Mouse (Mus musculus) cerebellum, postnatal 14 days (tissue): ENCODE measurements around the gene Pitpnm3.
"Not testable (repeated sequence)": the region's sequence is repeated elsewhere in the genome, so short reads cannot be mapped to it uniquely, and the experiment has no call there.

Source experiments
- DNase-seq, 2 experiments: peaks; one replicate each; pipeline ENCODE4 v3.0.0; 2021; ENCODE audit warnings: mixed read lengths in 2 of 2

Pitpnm3 gene

DNA sequence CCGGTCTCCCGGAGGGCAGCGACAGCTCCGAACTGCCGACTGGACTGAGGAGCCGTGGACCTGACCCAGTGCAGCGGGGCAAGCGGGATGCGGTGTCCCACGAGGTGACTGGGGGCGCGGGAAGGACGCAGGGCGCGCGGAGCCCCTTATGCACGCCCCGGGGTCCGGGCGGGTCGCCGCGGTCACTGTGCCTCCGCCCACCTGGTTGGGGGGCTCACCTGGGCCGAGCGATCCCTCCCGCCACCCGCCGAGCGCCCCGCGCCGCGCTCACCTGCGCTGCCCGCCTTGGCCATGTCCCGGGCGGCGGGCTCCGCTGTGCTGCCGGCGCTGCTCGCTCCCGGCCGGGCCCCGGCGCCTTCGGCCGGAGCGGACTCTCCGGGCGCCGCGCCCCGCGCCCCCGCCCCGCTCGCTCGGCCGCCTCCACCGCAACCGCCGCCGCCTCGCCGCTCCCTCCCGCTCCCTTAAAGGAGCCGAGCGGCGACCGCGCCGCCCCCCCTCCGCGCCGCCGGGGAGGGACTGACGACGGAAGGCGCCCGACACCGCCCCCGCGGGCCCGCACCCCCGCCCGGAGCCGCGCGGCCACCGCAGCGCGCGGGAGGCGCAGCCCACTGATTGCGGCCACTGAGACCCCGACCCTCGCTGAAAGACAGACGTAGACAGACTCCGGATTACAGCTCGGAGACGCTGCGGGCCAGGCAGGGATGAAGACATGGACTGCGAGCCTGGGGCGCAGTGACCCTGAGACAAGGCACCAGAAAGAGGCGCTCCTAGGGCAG, at the start of gene Pitpnm3:
TSS of gene Pitpnm3 (minus strand) at position 396 of the 776 bp plus-strand sequence.
- DNase-seq, result peak; percentile 61 to 69

DNA sequence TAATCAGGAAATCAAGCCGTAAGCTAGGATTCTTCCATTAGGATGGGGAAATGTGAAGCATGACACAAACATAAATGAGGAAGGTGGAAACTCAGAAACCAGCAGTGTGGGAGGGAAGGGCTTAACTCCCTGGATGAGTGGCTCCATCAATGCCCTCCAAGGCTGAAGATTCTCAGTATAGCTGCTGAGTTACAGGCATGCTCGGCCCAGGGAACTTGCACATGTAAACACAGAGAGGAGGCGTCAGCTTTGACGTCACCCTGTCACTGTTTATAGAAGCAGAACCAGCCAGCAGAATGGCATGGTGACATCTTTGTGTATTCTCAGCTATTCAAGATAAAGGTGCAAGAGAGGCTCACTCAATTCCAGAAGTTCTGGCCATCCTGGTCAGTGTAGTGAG, 48.7 kb upstream of the Pitpnm3 start:
- no peak for DNase-seq

DNA sequence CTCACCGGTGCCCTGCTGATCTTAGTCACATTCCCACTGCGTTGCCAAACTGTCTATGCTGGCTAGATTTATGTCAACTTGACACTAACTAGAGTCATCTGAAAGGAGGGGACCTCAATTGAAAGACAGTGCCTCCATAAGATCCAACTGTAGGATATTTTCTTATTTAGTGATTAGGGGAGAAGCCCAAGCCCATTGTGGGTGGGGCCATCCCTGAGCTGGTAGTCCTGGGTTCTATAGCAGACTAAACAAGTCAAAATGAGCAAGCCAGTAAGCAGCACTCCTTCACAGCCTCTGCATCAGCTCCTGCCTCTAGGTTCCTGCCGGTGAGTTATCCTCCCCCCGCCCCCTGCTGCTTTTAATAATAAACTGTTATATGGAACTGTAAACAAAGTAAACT, 45.6 kb upstream of the Pitpnm3 start:
- DNase-seq, result no peak

DNA sequence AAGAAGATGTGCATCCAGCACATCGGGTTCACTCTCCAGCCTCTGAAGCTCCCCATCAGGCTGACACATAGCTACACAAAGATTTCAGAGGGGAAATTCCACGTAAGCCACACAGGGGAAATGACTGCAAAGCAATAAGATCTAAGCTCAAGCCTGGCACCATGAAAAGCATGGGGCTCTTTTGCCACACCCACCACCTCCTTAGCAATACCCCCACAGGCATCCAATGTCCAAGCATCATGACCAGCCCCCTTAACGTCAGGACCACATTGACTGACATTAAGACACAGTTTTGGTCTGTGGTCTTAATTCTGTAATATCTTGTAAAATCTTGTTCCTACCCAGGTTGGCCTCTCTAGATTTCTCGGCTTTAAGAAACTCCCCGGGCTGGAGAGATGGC, 45.0 kb upstream of the Pitpnm3 start:
- no peak for DNase-seq

DNA sequence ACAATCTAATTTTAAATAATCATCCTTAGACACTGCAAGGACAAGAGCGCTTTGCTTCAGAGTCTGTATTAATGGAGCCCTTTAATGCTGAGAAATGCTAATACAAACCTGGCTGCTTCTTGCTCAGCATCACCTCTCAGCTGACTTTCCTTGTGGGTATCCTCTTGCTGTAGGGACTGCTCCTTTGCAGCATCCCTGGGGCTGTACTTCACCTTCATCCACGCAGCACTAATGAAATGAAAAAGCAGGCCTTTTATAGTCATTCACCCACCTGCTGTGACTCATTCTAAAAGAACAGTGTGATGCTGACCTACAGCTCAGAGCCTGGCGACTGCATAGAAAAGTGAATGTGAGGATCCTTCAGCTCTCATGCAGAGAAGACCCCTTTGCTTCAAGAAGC, 41.0 kb upstream of the Pitpnm3 start:
- DNase-seq, result no peak

DNA sequence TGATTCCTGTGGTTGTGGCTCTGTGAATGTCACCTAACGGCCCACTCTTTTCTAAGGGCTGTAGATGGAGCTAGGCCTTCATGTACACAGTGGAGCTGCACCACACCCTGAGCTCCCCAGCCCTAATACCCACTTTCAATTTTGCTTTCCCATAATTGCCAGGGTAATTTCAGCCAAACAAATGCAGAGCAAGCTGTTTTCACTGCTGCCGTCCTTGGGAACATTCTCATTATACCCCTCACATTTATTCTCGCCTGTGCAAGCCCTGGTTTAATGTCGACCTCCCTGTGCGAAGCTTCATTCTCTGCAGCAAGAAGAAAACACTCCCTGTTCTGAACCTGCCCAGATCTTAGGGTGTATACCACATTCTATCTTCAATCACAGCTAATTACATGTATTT, 40.4 kb upstream of the Pitpnm3 start:
- no peak for DNase-seq

DNA sequence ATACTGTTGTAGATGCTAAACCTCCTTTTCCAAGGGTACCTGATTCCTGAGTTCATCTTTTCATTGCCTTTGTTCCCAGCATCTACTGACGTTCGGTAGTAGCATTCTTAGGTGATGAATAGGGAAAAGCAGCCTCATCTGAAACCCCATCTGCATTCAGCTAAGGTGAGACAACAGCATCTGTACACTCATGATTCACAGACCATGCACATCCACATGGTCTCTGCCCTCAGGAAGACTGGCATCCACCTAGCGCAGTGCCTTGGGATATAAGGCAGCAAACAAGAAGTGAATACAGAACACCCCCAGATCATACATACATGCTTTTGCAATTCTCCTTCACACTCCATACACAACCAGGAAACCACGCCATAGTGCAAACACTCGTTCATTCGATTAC, 39.1 kb upstream of the Pitpnm3 start:
- DNase-seq, result no peak

DNA sequence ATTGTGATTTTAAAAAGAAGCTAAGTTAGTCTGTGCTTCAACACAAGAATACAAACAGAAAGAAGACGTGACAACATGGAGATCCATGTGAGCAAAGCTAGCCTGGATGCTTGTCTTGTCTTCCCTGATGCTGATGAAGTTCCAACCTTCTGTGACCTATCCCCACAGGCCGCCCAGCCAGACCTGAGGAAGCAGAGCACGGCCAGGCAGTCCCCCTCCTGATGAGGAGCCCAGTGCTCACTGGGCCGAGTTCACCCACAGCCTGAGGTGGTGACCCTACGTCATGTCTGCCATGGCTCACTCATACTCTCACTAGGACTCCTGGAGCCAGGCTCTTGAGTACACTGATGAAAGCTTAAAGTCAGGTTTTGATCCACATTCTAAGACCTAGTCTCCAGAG, 37.9 kb upstream of the Pitpnm3 start:
- DNase-seq, result no peak

DNA sequence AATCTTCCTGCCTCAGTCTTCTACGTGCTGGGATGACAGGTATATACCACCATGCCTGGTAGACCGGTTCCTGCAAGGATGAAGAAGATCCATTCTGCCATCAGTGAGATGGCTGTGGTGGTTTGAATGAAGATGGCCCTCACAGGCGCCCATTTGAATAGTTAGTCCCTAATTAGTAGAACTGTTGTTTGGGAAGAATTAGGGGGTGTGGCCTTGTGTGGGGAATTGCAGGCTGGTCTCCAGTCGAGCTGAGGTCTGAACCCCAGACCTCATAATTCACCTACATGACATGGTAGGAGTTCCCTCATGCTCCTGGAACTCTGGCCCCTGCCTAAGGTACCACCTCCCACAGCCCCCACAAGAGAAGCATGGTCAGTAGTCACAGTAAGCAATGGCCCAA, 36.3 kb upstream of the Pitpnm3 start:
- not testable (repeated sequence) for DNase-seq

DNA sequence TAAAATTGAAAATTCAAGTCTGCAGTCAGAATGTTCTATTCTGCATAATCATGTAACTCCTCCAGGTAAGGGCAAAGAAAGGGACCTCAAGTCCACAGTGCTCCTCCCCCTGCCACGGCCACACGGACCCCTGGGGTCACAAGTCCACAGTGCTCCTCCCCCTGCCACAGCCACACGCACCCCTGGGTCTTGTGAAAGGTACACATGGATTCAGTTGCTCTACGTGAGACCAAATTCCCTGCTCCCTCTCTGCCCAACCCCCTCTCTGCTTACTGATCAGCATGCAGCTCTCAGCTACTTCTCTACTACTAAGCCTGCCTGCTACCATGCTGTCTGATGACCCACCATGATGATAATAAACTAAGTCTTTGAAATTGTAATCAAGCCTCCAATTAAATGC, 34.3 kb upstream of the Pitpnm3 start:
- no peak for DNase-seq

DNA sequence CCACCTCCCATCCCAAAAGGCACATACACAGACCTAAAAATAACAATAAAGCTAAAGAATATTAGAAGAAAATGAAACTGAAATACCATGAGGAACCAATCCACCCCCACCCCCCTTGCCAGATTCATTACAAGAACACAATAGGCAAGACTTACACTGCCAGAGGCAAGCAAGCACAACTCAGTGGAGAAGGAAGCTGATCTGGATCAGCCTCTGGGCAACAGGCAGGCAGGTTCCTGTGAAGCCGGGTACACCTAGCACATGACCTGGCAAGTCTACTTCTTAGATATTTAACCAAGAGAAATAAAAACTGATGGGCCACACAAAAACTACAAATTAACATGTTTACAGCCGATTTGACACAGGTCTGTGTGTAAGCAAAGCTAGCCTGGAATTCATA, 27.6 kb upstream of the Pitpnm3 start:
- DNase-seq, result no peak

DNA sequence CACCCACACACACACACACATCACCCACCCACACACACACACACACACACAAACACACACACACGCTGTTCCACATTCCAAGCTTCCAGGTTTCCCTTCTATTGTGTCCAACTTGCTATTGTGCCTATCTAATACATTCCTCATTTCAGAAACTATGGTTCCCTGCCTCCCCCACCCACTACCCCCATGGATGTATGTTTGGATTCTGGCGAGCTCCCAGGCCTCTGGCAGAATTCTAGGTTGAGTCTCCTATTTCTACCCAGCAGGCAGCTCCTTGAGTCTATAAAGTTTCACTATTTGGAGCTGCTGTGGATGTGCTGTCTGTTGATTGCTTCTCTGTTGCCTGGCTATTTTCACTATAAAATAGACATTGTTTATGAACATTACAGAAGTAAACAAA, 21.0 kb upstream of the Pitpnm3 start:
- DNase-seq, result peak in 1 of 2 experiments; percentile 7

DNA sequence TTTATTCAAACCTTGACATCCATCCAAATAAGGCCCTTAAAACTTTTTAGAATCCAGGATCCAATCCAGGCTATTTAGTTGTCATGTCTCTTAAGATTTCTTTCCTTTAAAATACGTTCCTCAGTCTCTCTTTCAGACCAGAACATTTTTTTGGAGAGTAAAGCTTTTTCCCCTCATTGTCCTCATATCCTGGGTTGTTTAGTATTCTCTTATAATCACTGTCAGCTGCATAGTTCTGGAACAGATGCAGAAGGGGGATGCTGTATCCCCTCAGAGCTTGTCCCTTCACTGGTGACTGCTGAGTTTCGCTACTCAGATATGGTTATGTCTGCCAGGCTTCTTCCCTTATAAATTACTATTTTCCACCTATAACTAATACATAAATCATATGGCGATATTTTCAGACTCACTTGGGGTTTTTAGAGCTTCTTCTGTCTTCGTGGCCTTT, 20.4 kb upstream of the Pitpnm3 start:
- DNase-seq, result no peak

DNA sequence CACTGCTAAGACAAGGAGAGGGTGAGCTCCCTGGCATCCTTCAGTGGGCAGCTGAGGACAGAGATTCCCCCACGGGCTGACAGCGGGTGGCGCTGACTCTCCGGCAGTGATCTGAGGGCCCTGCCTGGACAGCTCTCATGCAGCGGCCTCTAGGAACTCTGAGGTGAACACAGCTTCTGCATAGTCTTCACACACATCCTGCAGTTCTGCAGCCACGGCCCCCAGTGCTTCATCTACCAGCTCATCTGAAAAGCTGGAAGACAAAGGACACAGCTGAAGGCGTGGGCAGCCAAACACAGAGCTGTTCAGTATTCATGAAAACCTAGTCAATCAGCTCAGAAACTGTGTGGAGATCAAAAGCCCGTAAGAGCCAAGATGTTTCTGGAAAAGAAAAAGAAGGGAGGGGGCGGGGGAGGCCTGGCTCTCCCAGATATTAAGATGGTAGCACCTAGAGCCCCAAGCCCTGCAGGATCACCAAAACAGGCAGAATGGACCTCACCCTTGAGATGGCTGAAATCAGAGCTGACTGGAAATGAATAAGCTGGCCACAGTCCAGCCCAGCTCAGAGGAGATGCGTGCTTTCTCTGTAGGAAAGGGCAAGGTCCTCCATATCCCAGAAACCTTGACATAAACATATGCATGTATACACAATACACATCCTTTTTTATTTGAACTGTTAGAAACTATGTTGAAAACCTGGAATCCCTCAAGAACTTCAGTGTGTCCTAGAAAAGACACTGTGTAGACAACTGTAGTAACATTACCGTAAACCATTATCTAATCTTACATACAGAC, 19.8 kb upstream of the Pitpnm3 start:
- peak; percentile 51 to 59 for DNase-seq

DNA sequence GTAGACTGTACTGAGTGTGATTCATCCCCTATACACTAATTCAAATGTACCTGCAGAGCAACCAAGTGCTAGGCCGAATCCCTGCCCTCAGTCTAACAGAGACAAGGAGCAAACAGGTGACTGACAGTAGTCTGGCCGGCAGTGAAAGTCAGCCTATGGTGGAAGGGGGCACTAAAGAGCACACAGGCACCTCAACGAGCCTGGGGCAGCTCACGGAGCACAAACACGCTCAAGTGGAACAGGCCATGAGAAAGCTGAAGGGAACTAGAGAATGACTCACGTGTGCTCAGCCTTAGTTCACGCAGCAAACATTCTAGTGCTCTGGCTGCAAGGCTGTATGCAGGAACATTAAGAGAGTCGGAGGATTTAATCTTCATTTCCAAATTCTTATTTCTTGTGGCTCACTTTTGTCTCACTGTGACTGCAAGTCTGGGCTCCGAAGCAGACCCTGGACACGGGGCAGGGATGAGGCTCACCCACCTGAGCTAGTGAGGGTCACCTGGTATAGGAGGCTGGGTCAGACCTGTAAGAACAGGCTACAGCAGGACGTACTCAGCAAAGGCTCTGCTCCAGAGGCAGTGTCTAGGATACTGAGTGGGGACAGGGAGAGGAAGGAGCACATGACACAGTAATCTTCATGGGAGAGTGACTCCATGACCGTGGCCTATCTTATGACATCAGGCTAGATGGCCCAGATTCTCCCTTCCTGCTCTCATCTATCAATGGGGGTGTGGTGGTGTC, 17.7 kb upstream of the Pitpnm3 start:
- DNase-seq, result no peak

DNA sequence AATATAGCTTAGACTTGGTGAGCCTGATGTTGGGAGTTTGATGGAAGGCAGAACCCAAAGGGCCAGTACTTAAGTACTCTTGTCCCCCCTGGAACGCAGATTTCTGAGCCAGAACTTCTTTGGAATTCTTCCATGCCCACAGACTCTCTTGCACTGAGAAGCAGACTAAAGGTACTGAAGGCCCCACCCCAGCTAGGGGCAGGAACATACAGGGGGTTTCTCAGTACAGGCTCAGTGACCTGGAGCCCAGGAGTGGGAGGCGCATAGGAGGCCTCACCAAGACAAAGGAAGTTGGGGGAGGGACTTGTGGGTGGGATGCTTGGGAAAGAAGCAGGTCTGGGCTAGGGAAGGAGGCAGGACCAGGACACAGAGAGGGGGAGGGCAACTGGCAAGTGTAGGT, 15.5 kb upstream of the Pitpnm3 start:
- no peak for DNase-seq

DNA sequence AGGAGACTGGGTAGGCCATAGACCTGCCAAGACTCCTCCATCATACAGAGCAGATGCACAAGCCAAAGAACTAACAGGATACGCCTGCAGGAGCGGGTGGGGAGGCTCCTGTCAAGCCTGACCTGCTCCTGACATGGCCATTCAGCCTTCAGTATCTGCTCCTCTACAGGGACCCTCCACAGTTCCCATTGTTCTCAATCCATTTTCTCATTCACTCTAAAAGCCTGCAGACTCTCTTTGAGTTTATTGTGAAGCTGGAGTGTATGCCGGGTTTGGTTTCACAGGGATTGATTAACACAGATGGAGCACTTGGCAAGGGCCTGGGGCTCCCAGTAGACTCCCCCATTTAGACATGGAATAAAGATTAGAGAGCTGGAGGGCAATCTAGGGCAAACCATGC, 12.3 kb upstream of the Pitpnm3 start:
- DNase-seq, result peak in 1 of 2 experiments; percentile 35

DNA sequence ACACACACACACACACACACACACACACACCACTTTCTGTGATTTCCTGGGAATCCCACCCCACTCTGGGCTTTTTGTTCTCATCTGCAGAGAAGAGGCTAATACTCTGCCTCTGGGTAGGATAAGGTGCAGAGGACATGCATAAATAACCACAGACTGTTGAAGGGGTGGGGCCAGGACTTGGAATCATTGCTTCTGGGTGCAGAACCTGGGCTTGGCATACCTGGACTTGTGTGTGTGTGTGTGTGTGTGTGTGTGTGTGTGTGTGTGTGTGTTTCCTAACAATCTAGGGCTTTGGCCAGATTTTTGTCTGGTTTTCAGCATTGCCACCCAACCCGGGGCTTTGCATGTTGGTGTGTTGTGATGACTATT, 10.3 kb upstream of the Pitpnm3 start:
- DNase-seq, result no peak

DNA sequence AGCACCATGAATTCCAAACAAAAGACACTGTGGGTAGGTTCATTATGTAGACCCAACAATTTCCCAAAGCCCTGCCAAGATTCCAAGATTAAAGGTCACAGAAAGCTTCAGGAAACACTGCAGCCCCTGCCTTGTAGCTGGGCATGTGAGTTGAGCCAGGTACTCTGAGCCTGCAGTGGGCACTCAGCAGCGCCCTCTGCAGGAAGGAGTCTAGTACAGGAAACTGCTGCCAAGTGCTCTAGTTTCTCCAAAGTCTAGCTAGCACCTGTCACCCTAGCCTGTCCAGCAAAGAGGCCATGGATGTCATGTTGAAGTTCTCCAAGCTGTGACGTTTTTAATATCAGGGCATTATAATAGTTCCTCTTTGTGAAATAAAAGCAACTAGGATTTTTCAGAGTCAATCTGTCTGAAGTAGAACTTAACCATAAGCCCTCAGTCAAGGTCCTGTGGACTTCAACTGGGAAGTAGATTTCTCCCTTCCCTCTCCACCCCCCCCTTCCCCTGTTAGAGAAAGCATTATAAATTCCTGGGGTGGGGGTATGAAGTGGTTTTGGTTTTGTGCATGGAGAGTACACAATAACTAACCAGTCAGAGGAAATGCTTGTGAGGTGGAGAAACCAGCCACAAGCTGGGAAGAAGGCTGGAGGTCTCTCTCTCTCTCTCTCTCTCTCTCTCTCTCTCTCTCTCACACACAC, 9.8 kb upstream of the Pitpnm3 start:
- DNase-seq, result peak; percentile 73 to 82

DNA sequence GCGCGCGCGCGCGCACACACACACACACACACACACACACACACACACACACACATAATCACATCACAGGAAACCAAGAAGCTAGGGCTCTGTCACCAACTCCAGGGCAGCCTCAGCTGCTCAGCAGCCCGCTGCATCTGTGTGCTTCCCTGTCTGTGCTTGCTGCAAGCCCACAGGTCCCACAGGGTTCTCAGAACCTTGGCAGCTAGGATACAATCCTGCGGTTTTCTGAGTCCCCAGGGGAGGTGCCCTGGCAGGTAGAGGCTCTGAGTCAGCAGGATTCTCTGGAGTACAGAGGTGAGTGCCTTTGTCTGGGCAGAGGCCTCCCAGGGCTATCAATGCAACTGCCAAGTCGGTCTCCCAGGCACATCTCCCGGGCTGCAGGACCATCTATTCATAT, 7.3 kb upstream of the Pitpnm3 start:
- no peak for DNase-seq

DNA sequence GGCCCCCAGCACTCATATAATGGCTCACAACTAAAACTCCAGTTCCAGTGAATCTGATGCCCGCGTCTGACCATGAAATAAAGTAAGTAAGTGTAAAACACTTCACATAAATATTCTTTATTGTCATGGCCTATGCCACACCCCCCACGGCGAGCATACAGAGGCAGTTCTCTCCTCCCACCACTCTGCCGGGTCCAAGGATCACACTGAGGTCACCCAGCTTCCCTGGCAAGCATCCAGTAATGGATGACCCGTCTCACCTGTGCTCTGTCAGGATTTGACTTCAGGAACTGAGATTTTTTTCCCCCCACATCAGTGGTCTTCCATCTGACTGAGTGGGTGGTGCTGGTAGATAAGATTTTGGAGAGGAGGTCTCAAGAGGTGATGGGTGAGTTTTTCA, 4.6 kb upstream of the Pitpnm3 start:
- DNase-seq, result peak in 1 of 2 experiments; percentile 32

DNA sequence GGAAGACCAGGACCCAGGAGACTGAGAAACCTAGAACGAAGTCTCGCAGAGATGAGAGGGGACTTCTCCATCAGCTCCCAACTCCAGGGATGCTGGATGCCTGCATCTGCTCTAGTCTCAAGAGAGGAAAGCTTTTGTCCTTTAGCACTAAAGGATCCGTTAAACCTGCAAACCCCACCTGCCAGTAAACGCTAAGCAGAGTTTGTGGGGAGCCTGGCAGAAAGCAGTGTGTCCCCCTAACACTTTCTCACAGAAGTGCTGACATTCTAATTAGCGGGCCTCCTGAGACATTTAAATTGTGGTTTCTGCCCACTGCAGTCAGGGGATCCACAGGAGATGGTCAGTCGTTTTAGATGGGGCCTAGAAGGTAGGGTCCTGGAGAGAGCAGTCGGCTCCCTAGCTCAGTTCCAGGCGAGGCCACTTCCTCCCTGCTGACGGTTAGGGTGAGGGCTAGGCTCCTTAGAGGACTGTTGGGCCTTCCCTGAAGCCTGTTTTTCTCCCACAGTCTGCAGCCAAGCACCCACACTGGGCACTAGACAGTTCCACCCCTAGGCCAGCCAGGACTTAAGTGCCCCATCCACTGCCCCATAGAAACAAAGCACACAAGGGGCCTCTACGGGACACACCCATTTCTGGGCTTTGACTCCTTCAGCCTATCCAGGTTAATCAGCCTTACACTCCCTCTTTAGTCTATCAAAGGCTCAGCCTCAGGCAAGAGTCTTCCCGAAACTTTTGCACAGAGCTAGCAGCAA, 829 bp upstream of the Pitpnm3 start:
- DNase-seq, result no peak
